Mouse (Mus musculus): ENCODE data around the gene Prss38.

DNA sequence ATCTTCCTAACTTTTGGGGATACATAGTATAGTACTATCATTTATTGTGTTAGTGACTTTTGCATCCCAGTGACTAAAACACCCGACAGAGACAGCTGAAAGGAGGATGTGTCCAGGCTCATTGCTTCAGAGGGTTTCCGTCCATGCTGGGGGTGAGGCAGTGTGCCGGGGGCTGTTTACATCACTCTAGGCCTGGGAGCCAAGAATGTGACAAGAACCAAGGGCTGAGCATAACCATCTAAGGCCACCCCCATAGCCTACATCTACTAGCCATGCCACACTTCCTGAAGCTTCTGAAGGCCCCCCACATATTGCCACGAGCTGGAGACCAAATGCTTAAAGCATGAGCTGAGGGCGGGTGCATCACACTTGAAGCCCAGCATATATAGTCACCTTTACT, 50.7 kb downstream of the Prss38 start:
- TF ChIP-seq CTCF (IDR thresholded peaks at IDR 0.05; ENCODE audit: low read depth) (no peak), EP300 (optimal IDR thresholded peaks at IDR 0.05) (no peak)
